Mouse (Mus musculus): ENCODE results near the gene Rpl35.

The Rpl35 gene

GRCm38 (mm10) chr2:38997386-38998374 is 7.7 kb downstream of the Rpl35 start, which contains the start of gene Wdr38:
Wdr38 (plus strand) TSS chr2:38997476.
- peak; percentile 77 to 88 for DNase-seq

- DNase-seq, result no peak
Measured at GRCm38 (mm10) chr2:38992452-38992851, 13.0 kb downstream of the Rpl35 start.

- DNase-seq, result no peak
Measured at GRCm38 (mm10) chr2:38992004-38992403, 13.4 kb downstream of the Rpl35 start.

- DNase-seq, result no peak
Measured at GRCm38 (mm10) chr2:38988929-38989328, 16.5 kb downstream of the Rpl35 start.

- no peak for DNase-seq
Measured at GRCm38 (mm10) chr2:38987803-38988510, 17.5 kb downstream of the Rpl35 start.

- DNase-seq, result no peak
Measured at GRCm38 (mm10) chr2:38987371-38987770, 18.1 kb downstream of the Rpl35 start.

- DNase-seq, result no peak
Measured at GRCm38 (mm10) chr2:38986580-38986979, 18.8 kb downstream of the Rpl35 start.

- no peak for DNase-seq
Measured at GRCm38 (mm10) chr2:38983456-38983855, 22.0 kb downstream of the Rpl35 start.

GRCm38 (mm10) chr2:38977837-38978236 is 27.6 kb downstream of the Rpl35 start:
- no peak for DNase-seq

- no peak for DNase-seq
Measured at GRCm38 (mm10) chr2:38975941-38976805, 29.3 kb downstream of the Rpl35 start.

GRCm38 (mm10) chr2:38975181-38975580 is 30.2 kb downstream of the Rpl35 start:
- DNase-seq, result no peak

GRCm38 (mm10) chr2:38974171-38974570 is 31.3 kb downstream of the Rpl35 start:
- DNase-seq, result no peak

GRCm38 (mm10) chr2:38973701-38974100 is 31.7 kb downstream of the Rpl35 start:
- DNase-seq, result no peak

GRCm38 (mm10) chr2:38973223-38973622 is 32.2 kb downstream of the Rpl35 start:
- no peak for DNase-seq

- DNase-seq, result no peak
Measured at GRCm38 (mm10) chr2:38970057-38970456, 35.4 kb downstream of the Rpl35 start.

- no peak for DNase-seq
Measured at GRCm38 (mm10) chr2:38969650-38970049, 35.8 kb downstream of the Rpl35 start.

- no peak for DNase-seq
Measured at GRCm38 (mm10) chr2:38964198-38964597, 41.2 kb downstream of the Rpl35 start.

GRCm38 (mm10) chr2:38957671-38958223 is 47.7 kb downstream of the Rpl35 start:
- DNase-seq, result no peak

- no peak for DNase-seq
Measured at GRCm38 (mm10) chr2:38956062-38956461, 49.4 kb downstream of the Rpl35 start.

GRCm38 (mm10) chr2:38953152-38953883 is 52.1 kb downstream of the Rpl35 start:
- no peak for DNase-seq
